Mouse (Mus musculus): ENCODE results near the gene Sox6. TPM values are rescaled to one million over a fixed set of nuclear protein-coding genes. Genes with fewer than 3 reads are reported as not detected.

Gene Sox6
- polyA plus RNA-seq, 1 experiment from 2014 or later = 79.3 TPM

- H3K27ac ChIP-seq (ENCODE audit: low read depth, low read length) = no peak overlapping the region
- no peaks in the 10 kb centered on the region for H3K27me3 ChIP-seq (ENCODE audit: control insufficient read depth, insufficient read depth, low read length)
- H3K9me3 ChIP-seq (ENCODE audit: control insufficient read depth, low read length) = no peaks in the 10 kb centered on the region
- 51% methylated on average over 5 of the region's 5 CpGs for WGBS
- no peaks in the 10 kb centered on the region for H3K36me3 ChIP-seq (ENCODE audit: control insufficient read depth, insufficient read depth, low read length)
- no peak overlapping the region for H3K4me2 ChIP-seq (ENCODE audit: low read depth)
- no peak for DNase-seq (ENCODE audit: low spot score)
- no peaks in the 10 kb centered on the region for H3K4me1 ChIP-seq (ENCODE audit: control insufficient read depth, insufficient read depth, low read length)
- ATAC-seq (ENCODE audit: insufficient read depth, low FRiP score, low TSS enrichment) = no peak
- no peak overlapping the region for H3K9ac ChIP-seq (ENCODE audit: low read length)
- no peak overlapping the region for H3K4me3 ChIP-seq (ENCODE audit: low read depth, low read length)
These were observed 528.6 kb downstream of the Sox6 start for GRCm38 (mm10) chr7:115510045-115510444.

DNA sequence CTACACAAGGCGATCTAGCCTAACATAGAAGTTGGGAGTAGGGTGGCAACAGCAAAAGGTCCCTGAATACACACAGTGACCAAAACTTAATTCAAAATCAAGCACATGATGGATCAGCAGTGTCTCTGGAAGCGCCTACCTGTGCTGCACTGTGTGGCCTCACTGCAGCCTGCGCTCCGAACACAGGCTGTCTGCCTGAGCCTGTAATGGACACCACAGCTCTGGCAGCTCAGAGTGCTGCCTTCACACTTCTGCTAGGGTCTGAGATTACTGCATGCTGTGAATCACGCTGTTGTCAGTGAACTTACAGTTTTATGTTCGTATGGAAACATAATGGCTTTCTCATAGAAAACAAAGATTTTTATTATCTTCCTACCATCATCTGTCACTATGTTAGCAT lies 532.2 kb downstream of the Sox6 start:
- H3K27ac ChIP-seq (ENCODE audit: low read depth, low read length) = no peak overlapping the region
- WGBS = 68% methylated on average over 6 of the region's 6 CpGs
- ATAC-seq (ENCODE audit: insufficient read depth, low FRiP score, low TSS enrichment) = no peak
- peaks cover 4% of the 10 kb centered on the region; the same call in 1 of the 2 replicates for H3K4me1 ChIP-seq (ENCODE audit: control insufficient read depth, insufficient read depth, low read length)
- H3K9me3 ChIP-seq (ENCODE audit: control insufficient read depth, low read length) = no peaks in the 10 kb centered on the region
- no peak overlapping the region for H3K4me3 ChIP-seq (ENCODE audit: low read depth, low read length)
- no peaks in the 10 kb centered on the region for H3K27me3 ChIP-seq (ENCODE audit: control insufficient read depth, insufficient read depth, low read length)
- no peak overlapping the region for H3K4me2 ChIP-seq (ENCODE audit: low read depth)
- no peak overlapping the region for H3K9ac ChIP-seq (ENCODE audit: low read length)
- H3K36me3 ChIP-seq (ENCODE audit: control insufficient read depth, insufficient read depth, low read length) = no peaks in the 10 kb centered on the region
- DNase-seq (ENCODE audit: low spot score) = no peak

DNA sequence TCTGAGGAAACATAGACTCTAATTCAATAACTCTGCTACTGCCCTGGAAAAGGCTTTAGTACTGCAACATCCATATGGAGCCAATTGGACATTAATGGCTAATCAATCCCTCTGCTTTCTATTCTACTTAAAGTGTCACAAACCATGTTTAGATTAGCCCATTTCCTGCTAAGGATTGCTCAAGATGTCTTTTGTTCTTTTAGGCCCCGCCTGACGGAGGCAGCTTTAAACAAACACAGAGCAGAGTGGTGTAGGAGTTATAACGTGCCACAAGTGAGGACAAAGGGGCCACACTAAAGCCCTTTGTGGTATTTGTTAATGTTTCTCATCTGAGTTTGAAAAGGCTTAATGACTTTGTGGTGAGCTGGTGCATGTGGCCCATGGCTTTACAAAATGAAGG lies 537.1 kb downstream of the Sox6 start:
- peaks cover 7% of the 10 kb centered on the region; the same call in 1 of the 2 replicates for H3K4me1 ChIP-seq (ENCODE audit: control insufficient read depth, insufficient read depth, low read length)
- 5% methylated on average over 3 of the region's 3 CpGs for WGBS
- H3K27ac ChIP-seq (ENCODE audit: low read depth, low read length) = no peak overlapping the region
- DNase-seq (ENCODE audit: low spot score) (peak; percentile 45), ATAC-seq (ENCODE audit: insufficient read depth, low FRiP score, low TSS enrichment) (peak; percentile 72)
- H3K9ac ChIP-seq (ENCODE audit: low read length) = no peak overlapping the region
- H3K4me2 ChIP-seq (ENCODE audit: low read depth) = no peak overlapping the region
- no peaks in the 10 kb centered on the region for H3K9me3 ChIP-seq (ENCODE audit: control insufficient read depth, low read length)
- H3K36me3 ChIP-seq (ENCODE audit: control insufficient read depth, insufficient read depth, low read length) = no peaks in the 10 kb centered on the region
- no peaks in the 10 kb centered on the region for H3K27me3 ChIP-seq (ENCODE audit: control insufficient read depth, insufficient read depth, low read length)
- no peak overlapping the region for H3K4me3 ChIP-seq (ENCODE audit: low read depth, low read length)

- Histone ChIP-seq H3K4me3 (ENCODE audit: low read depth, low read length) (no peak overlapping the region), H3K4me2 (ENCODE audit: low read depth) (no peak overlapping the region), H3K4me1 (ENCODE audit: control insufficient read depth, insufficient read depth, low read length) (peaks cover 7% of the 10 kb centered on the region; the same call in 1 of the 2 replicates), H3K9ac (ENCODE audit: low read length) (no peak overlapping the region), H3K9me3 (ENCODE audit: control insufficient read depth, low read length) (no peaks in the 10 kb centered on the region), H3K27ac (ENCODE audit: low read depth, low read length) (no peak overlapping the region), H3K27me3 (ENCODE audit: control insufficient read depth, insufficient read depth, low read length) (no peaks in the 10 kb centered on the region), H3K36me3 (ENCODE audit: control insufficient read depth, insufficient read depth, low read length) (no peaks in the 10 kb centered on the region)
- no peak for ATAC-seq (ENCODE audit: insufficient read depth, low FRiP score, low TSS enrichment)
- DNase-seq (ENCODE audit: low spot score) = no peak
These were observed 537.8 kb downstream of the Sox6 start for GRCm38 (mm10) chr7:115500825-115501224.

- H3K9ac ChIP-seq (ENCODE audit: low read length) = no peak overlapping the region
- H3K36me3 ChIP-seq (ENCODE audit: control insufficient read depth, insufficient read depth, low read length) = no peaks in the 10 kb centered on the region
- ATAC-seq (ENCODE audit: insufficient read depth, low FRiP score, low TSS enrichment) (no peak), DNase-seq (ENCODE audit: low spot score) (no peak)
- H3K27me3 ChIP-seq (ENCODE audit: control insufficient read depth, insufficient read depth, low read length) = no peaks in the 10 kb centered on the region
- 46% methylated on average over 7 of the region's 7 CpGs for WGBS
- no peaks in the 10 kb centered on the region for H3K9me3 ChIP-seq (ENCODE audit: control insufficient read depth, low read length)
- H3K4me1 ChIP-seq (ENCODE audit: control insufficient read depth, insufficient read depth, low read length) = peaks cover 7% of the 10 kb centered on the region; the same call in 1 of the 2 replicates
- H3K4me2 ChIP-seq (ENCODE audit: low read depth) = no peak overlapping the region
- no peak overlapping the region for H3K27ac ChIP-seq (ENCODE audit: low read depth, low read length)
- no peak overlapping the region for H3K4me3 ChIP-seq (ENCODE audit: low read depth, low read length)
These were observed 538.4 kb downstream of the Sox6 start for GRCm38 (mm10) chr7:115500170-115500569.

- ATAC-seq (ENCODE audit: insufficient read depth, low FRiP score, low TSS enrichment) (no peak), DNase-seq (ENCODE audit: low spot score) (no peak)
- H3K4me1 ChIP-seq (ENCODE audit: control insufficient read depth, insufficient read depth, low read length) = no peaks in the 10 kb centered on the region
- H3K27ac ChIP-seq (ENCODE audit: low read depth, low read length) = no peak overlapping the region
- H3K36me3 ChIP-seq (ENCODE audit: control insufficient read depth, insufficient read depth, low read length) = no peaks in the 10 kb centered on the region
- no peak overlapping the region for H3K4me3 ChIP-seq (ENCODE audit: low read depth, low read length)
- 62% methylated on average over 5 of the region's 5 CpGs for WGBS
- no peaks in the 10 kb centered on the region for H3K27me3 ChIP-seq (ENCODE audit: control insufficient read depth, insufficient read depth, low read length)
- H3K4me2 ChIP-seq (ENCODE audit: low read depth) = no peak overlapping the region
- no peaks in the 10 kb centered on the region for H3K9me3 ChIP-seq (ENCODE audit: control insufficient read depth, low read length)
- no peak overlapping the region for H3K9ac ChIP-seq (ENCODE audit: low read length)
These were observed 546.9 kb downstream of the Sox6 start for GRCm38 (mm10) chr7:115491721-115492120.

GRCm38 (mm10) chr7:115489608-115490007 lies 549.0 kb downstream of the Sox6 start:
- 57% methylated on average over 10 of the region's 10 CpGs for whole genome bisulfite sequencing
- ATAC-seq (ENCODE audit: insufficient read depth, low FRiP score, low TSS enrichment) = no peak
- DNase-seq (ENCODE audit: low spot score) = no peak
- no peaks in the 10 kb centered on the region for H3K4me1 ChIP-seq (ENCODE audit: control insufficient read depth, insufficient read depth, low read length)
- no peak overlapping the region for H3K4me2 ChIP-seq (ENCODE audit: low read depth)
- no peaks in the 10 kb centered on the region for H3K36me3 ChIP-seq (ENCODE audit: control insufficient read depth, insufficient read depth, low read length)
- no peak overlapping the region for H3K27ac ChIP-seq (ENCODE audit: low read depth, low read length)
- no peak overlapping the region for H3K4me3 ChIP-seq (ENCODE audit: low read depth, low read length)
- H3K9ac ChIP-seq (ENCODE audit: low read length) = no peak overlapping the region
- no peaks in the 10 kb centered on the region for H3K27me3 ChIP-seq (ENCODE audit: control insufficient read depth, insufficient read depth, low read length)
- H3K9me3 ChIP-seq (ENCODE audit: control insufficient read depth, low read length) = no peaks in the 10 kb centered on the region

DNA sequence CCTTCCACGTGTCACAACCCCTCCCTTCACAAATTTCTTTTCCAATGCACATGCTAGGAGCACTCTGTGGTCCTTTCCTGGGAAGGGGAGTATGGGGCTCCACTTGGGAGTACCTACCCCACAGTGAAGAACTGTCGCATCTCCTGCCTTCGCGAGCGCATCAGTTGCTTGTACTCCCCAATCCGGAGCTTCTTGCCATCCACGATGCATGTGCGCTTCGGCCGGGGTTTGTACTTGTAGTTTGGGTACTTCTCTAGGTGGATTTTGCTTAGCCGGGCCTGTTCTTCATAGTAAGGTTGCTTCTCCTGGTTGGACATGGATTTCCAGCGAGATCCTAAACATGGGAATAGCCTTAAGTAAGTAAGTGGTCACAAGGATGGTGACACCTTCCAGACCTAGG lies 552.2 kb downstream of the Sox6 start:
- ATAC-seq (ENCODE audit: insufficient read depth, low FRiP score, low TSS enrichment) (no peak), DNase-seq (ENCODE audit: low spot score) (no peak)
- Histone ChIP-seq H3K4me1 (ENCODE audit: control insufficient read depth, insufficient read depth, low read length) (no peaks in the 10 kb centered on the region), H3K36me3 (ENCODE audit: control insufficient read depth, insufficient read depth, low read length) (no peaks in the 10 kb centered on the region), H3K27ac (ENCODE audit: low read depth, low read length) (no peak overlapping the region), H3K9ac (ENCODE audit: low read length) (no peak overlapping the region), H3K27me3 (ENCODE audit: control insufficient read depth, insufficient read depth, low read length) (no peaks in the 10 kb centered on the region), H3K4me2 (ENCODE audit: low read depth) (no peak overlapping the region), H3K4me3 (ENCODE audit: low read depth, low read length) (no peak overlapping the region), H3K9me3 (ENCODE audit: control insufficient read depth, low read length) (no peaks in the 10 kb centered on the region)
- 90% methylated on average over 12 of the region's 12 CpGs for WGBS

DNA sequence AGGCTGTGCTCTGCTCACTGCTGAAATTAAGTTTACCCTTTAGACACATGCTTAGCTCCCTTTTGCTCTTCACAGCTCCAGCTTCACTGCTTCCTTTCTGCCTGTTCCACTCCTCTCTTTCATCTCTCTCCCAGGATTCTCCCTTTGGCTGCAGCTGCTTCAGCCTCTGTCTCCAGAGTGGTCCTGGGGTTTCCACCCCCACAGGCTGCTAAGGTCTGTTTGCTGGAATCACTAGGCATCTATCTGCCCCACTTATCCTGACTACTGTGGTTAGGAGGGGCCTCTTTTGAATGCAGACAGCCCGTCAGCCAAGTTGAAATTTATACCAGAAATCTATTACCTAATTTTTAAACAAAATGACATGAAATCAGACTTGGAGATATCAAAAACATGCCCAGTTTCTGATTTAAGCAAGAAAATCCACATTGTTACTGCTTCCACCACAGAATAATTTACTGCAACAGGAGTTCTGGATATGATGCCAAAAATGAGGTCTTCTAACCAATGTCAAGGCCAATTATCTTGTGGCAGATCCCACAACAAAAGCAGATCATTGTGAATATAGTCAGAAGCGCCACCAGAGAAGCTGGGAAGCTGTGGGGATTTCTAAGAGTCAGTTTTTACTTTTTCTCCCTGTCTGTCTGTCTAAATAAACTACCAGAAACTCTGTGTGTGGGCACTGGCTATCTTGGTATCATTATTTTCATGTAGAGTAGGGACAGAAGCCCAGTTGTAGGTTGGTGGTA lies 552.8 kb downstream of the Sox6 start:
- no peak overlapping the region for H3K4me2 ChIP-seq (ENCODE audit: low read depth)
- no peak overlapping the region for H3K27ac ChIP-seq (ENCODE audit: low read depth, low read length)
- DNase-seq (ENCODE audit: low spot score) = no peak
- H3K9me3 ChIP-seq (ENCODE audit: control insufficient read depth, low read length) = no peaks in the 10 kb centered on the region
- no peak overlapping the region for H3K9ac ChIP-seq (ENCODE audit: low read length)
- H3K4me3 ChIP-seq (ENCODE audit: low read depth, low read length) = no peak overlapping the region
- 79% methylated on average over 2 of the region's 2 CpGs for WGBS
- no peaks in the 10 kb centered on the region for H3K36me3 ChIP-seq (ENCODE audit: control insufficient read depth, insufficient read depth, low read length)
- no peak for ATAC-seq (ENCODE audit: insufficient read depth, low FRiP score, low TSS enrichment)
- no peaks in the 10 kb centered on the region for H3K27me3 ChIP-seq (ENCODE audit: control insufficient read depth, insufficient read depth, low read length)
- no peaks in the 10 kb centered on the region for H3K4me1 ChIP-seq (ENCODE audit: control insufficient read depth, insufficient read depth, low read length)

Data from neural tube, embryonic 11.5 days (tissue).